Mouse (Mus musculus): ENCODE measurements at regions not wholly inside any gene's neighbourhood (a gene's known extent, or its start where the extent isn't known, plus 50 kb on each side); places are given as distances from the start of the nearest gene placed in this dataset.

GRCm38 (mm10) chr2:174178801-174179200, 68.7 kb downstream of the Npepl1 start:
- DNase-seq (ENCODE audit: low spot score in 2 of 2): no peak

GRCm38 (mm10) chr2:174184797-174185196, 74.6 kb downstream of the Npepl1 start:
- no peak for DNase-seq (ENCODE audit: low spot score in 2 of 2)

- DNase-seq (ENCODE audit: low spot score in 2 of 2): no peak
Observed at GRCm38 (mm10) chr2:174191071-174191470, 80.9 kb downstream of the Npepl1 start.

DNA sequence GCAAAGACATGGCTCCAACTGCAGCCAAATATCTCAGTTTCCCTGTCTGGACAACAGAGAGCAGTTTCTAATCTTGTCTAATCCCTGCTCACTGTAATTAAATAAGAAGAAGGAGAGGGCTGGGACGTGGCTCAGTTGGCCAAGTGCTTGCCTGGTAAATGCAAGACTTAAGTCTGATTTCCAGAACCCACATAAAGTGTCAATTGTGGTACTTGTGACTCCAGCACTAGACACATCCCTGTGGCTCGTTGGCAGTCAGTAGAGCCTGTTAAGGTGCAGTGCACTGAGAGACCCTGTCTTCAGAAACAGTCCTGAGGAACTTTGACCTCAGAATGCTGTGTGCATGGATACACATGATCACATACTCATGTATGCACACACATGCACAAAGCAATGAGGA, 81.4 kb downstream of the Npepl1 start:
- DNase-seq (ENCODE audit: low spot score in 2 of 2): no peak

- DNase-seq (ENCODE audit: low spot score in 2 of 2): no peak
Observed at GRCm38 (mm10) chr2:174192026-174192425, 81.9 kb downstream of the Npepl1 start.

- no peak for DNase-seq (ENCODE audit: low spot score in 2 of 2)
Observed at GRCm38 (mm10) chr2:174193506-174193905, 83.4 kb downstream of the Npepl1 start.

DNA sequence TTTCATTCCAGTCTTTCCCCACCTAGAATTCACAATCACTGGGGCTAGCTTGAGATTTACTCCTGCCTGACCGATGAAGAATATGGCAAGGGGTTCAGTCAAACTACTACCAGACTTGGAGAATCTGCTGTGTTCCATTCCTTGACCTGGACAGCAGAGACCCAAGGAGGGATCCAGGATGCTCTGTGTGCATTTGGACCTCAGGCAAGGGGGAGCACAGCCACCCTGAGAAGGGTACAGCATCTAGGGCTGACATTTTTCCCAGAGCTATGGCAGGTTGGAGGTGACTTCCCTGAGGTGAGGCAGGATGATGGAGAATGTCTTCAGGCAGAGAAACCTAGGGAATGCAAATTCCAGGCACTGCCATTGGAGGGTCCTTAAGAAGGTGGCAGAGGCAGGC, 85.5 kb downstream of the Npepl1 start:
- no peak for DNase-seq (ENCODE audit: low spot score in 2 of 2)

- no peak for DNase-seq (ENCODE audit: low spot score in 2 of 2)
Observed at GRCm38 (mm10) chr2:174196696-174197215, 86.6 kb downstream of the Npepl1 start.

GRCm38 (mm10) chr2:174197306-174197945, 86.7 kb upstream of the Gnas start:
- DNase-seq (ENCODE audit: low spot score in 2 of 2): no peak

- peak in 1 of 2 experiments; percentile 3 for DNase-seq (ENCODE audit: low spot score in 2 of 2)
Observed at GRCm38 (mm10) chr2:174198406-174198971, 85.6 kb upstream of the Gnas start.

GRCm38 (mm10) chr2:174199961-174200862, 83.9 kb upstream of the Gnas start:
- DNase-seq (ENCODE audit: low spot score in 2 of 2): no peak

DNA sequence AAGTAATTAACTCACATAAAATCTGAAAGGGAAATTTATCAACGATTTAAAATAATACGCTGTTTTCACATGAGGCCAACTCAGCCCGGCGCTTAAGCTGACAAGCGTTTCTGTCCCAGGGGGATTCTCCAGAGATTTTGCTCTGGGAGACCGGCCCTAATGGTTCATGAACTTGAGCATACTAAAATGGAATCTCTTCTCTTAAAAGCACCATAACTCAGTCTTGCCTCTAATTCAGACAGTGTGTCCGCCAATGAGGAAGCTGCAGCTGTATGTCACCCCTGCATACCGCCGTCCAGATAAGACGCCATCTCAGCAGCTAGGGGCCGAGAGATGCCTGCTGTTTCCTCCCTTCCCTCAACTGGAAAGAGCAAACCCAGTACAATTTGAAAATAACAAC, 80.7 kb upstream of the Gnas start:
- no peak for DNase-seq (ENCODE audit: low spot score in 2 of 2)

GRCm38 (mm10) chr2:174211681-174212080, 72.4 kb upstream of the Gnas start:
- DNase-seq (ENCODE audit: low spot score in 2 of 2): no peak

DNA sequence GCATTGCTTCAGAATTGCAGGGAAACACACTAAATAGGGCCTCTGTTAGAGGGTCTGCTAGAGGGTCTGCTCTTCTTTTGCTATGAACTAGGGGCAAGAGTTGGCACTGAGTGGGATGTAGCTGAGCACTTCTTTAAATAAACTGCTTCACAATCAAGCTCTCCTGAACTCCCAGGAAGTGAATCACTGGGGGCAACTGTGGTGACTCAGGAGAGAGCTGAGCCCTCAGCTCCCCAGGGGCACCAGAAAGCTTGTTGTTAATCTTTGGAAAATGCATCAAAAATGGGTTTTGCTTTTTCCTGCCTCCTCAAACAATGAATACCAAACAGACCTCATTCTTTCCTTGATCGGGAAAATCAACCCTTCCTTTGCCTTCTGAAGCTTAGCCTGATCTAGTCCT, 57.5 kb upstream of the Gnas start:
- no peak for DNase-seq (ENCODE audit: low spot score in 2 of 2)
